Mouse (Mus musculus): ENCODE measurements around the gene Iqcb1. TPM values are rescaled to one million over a fixed set of nuclear protein-coding genes. Genes with fewer than 3 reads are reported as not detected.

Gene Iqcb1
- total RNA-seq, 1 experiment = 16.8 TPM

- no peak for DNase-seq (ENCODE audit: low read depth, low spot score)
- Histone ChIP-seq H3K4me3 (ENCODE audit: insufficient read depth in 1 of 2, low read depth in 1 of 2, low read length in 2 of 2, poor library complexity in 1 of 2, severe bottlenecking in 1 of 2) (no peak overlapping the region), H3K36me3 (ENCODE audit: control insufficient read depth, insufficient read depth, low read length, poor library complexity, severe bottlenecking) (no peaks in the 10 kb centered on the region)
Observed at GRCm38 (mm10) chr16:36851202-36851601, 23.0 kb downstream of the Iqcb1 start.

GRCm38 (mm10) chr16:36863585-36863984 is 35.4 kb downstream of the Iqcb1 start:
- no peak overlapping the region for H3K9ac ChIP-seq (ENCODE audit: insufficient read depth, low read depth, low read length, poor library complexity, severe bottlenecking)
- H3K36me3 ChIP-seq (ENCODE audit: control insufficient read depth, insufficient read depth, low read length, poor library complexity, severe bottlenecking) = peaks cover 2% of the 10 kb centered on the region
- no peaks in the 10 kb centered on the region for H3K9me3 ChIP-seq (ENCODE audit: control insufficient read depth, insufficient read depth, low read depth, low read length)
- H3K4me3 ChIP-seq (ENCODE audit: insufficient read depth in 1 of 2, low read depth in 1 of 2, low read length in 2 of 2, poor library complexity in 1 of 2, severe bottlenecking in 1 of 2) = no peak overlapping the region
- DNase-seq (ENCODE audit: low read depth, low spot score) = no peak
- in situ Hi-C loops (cut with MboI; ENCODE audit: low sequenced_read_pairs in 2 of 2, unreplicated experiment in 2 of 2) = no loop called here
- TF ChIP-seq ZC3H11A (IDR thresholded peaks at IDR 0.05; ENCODE audit: borderline replicate concordance, low read depth, low read length) (no peak), HCFC1 (IDR thresholded peaks at IDR 0.05; ENCODE audit: borderline replicate concordance, insufficient read depth, low read length) (no peak), MAFK (IDR thresholded peaks at IDR 0.05; ENCODE audit: insufficient read depth, low read depth, low read length) (no peak), ZNF384 (IDR thresholded peaks at IDR 0.05; ENCODE audit: low read depth, low read length) (no peak), CHD2 (IDR thresholded peaks at IDR 0.05; ENCODE audit: low read depth, low read length) (no peak)
- no peak overlapping the region for H3K27ac ChIP-seq (ENCODE audit: insufficient read depth, low read depth, low read length, poor library complexity, severe bottlenecking)
- peaks cover 0 to 2% of the 10 kb centered on the region in 2 experiments; a peak in 1 of 4 replicates for H3K4me1 ChIP-seq (ENCODE audit: control insufficient read depth in 2 of 2, insufficient read depth in 2 of 2, low read length in 2 of 2, poor library complexity in 1 of 2)

More at GRCm38 (mm10) chr16:36851202-36851601, 23.0 kb downstream of the Iqcb1 start:
- Histone ChIP-seq H3K9ac (ENCODE audit: insufficient read depth, low read depth, low read length, poor library complexity, severe bottlenecking) (no peak overlapping the region), H3K4me1 (ENCODE audit: control insufficient read depth in 2 of 2, insufficient read depth in 2 of 2, low read length in 2 of 2, poor library complexity in 1 of 2) (no peaks in the 10 kb centered on the region), H3K9me3 (ENCODE audit: control insufficient read depth, insufficient read depth, low read depth, low read length) (no peaks in the 10 kb centered on the region), H3K27ac (ENCODE audit: insufficient read depth, low read depth, low read length, poor library complexity, severe bottlenecking) (no peak overlapping the region)
- no peak for TF ChIP-seq HCFC1 (IDR thresholded peaks at IDR 0.05; ENCODE audit: borderline replicate concordance, insufficient read depth, low read length)
- no peak for TF ChIP-seq ZC3H11A (IDR thresholded peaks at IDR 0.05; ENCODE audit: borderline replicate concordance, low read depth, low read length)
- no peak for TF ChIP-seq CHD2 (IDR thresholded peaks at IDR 0.05; ENCODE audit: low read depth, low read length)
- no peak for TF ChIP-seq MAFK (IDR thresholded peaks at IDR 0.05; ENCODE audit: insufficient read depth, low read depth, low read length)
- TF ChIP-seq ZNF384 (IDR thresholded peaks at IDR 0.05; ENCODE audit: low read depth, low read length) = no peak; the same call in none of the 2 replicates
- in situ Hi-C loops (cut with MboI; ENCODE audit: low sequenced_read_pairs in 2 of 2, unreplicated experiment in 2 of 2) = no loop called here

GRCm38 (mm10) chr16:36869442-36869841 is 41.3 kb downstream of the Iqcb1 start:
- DNase-seq (ENCODE audit: low read depth, low spot score) = no peak
- TF ChIP-seq HCFC1 (IDR thresholded peaks at IDR 0.05; ENCODE audit: borderline replicate concordance, insufficient read depth, low read length) (no peak), MAFK (IDR thresholded peaks at IDR 0.05; ENCODE audit: insufficient read depth, low read depth, low read length) (peak; percentile 74)
- Histone ChIP-seq H3K9me3 (ENCODE audit: control insufficient read depth, insufficient read depth, low read depth, low read length) (no peaks in the 10 kb centered on the region), H3K4me3 (ENCODE audit: insufficient read depth in 1 of 2, low read depth in 1 of 2, low read length in 2 of 2, poor library complexity in 1 of 2, severe bottlenecking in 1 of 2) (no peak overlapping the region), H3K9ac (ENCODE audit: insufficient read depth, low read depth, low read length, poor library complexity, severe bottlenecking) (no peak overlapping the region), H3K4me1 (ENCODE audit: control insufficient read depth in 2 of 2, insufficient read depth in 2 of 2, low read length in 2 of 2, poor library complexity in 1 of 2) (peaks cover 0 to 3% of the 10 kb centered on the region in 2 experiments; a peak in 1 of 4 replicates), H3K27ac (ENCODE audit: insufficient read depth, low read depth, low read length, poor library complexity, severe bottlenecking) (no peak overlapping the region), H3K36me3 (ENCODE audit: control insufficient read depth, insufficient read depth, low read length, poor library complexity, severe bottlenecking) (peaks cover 2% of the 10 kb centered on the region)
- in situ Hi-C loops (cut with MboI; ENCODE audit: low sequenced_read_pairs in 2 of 2, unreplicated experiment in 2 of 2) = no loop called here

- Histone ChIP-seq H3K27ac (ENCODE audit: insufficient read depth, low read depth, low read length, poor library complexity, severe bottlenecking) (peak within 1 kb of the TSS; percentile 88), H3K4me1 (ENCODE audit: control insufficient read depth in 2 of 2, insufficient read depth in 2 of 2, low read length in 2 of 2, poor library complexity in 1 of 2) (peaks cover 0 to 1% of the 10 kb centered on the region in 2 experiments; a peak in 1 of 4 replicates), H3K9me3 (ENCODE audit: control insufficient read depth, insufficient read depth, low read depth, low read length) (no peaks in the 10 kb centered on the region), H3K9ac (ENCODE audit: insufficient read depth, low read depth, low read length, poor library complexity, severe bottlenecking) (peak within 1 kb of the TSS; percentile 99), H3K4me3 (ENCODE audit: insufficient read depth in 1 of 2, low read depth in 1 of 2, low read length in 2 of 2, poor library complexity in 1 of 2, severe bottlenecking in 1 of 2) (peak within 1 kb of the TSS; percentile 87 to 94), H3K36me3 (ENCODE audit: control insufficient read depth, insufficient read depth, low read length, poor library complexity, severe bottlenecking) (no peaks in the 10 kb centered on the region)
- peak; percentile 99 for DNase-seq (ENCODE audit: low read depth, low spot score)
- no peak for TF ChIP-seq ZC3H11A (IDR thresholded peaks at IDR 0.05; ENCODE audit: borderline replicate concordance, low read depth, low read length)
- TF ChIP-seq ZNF384 (IDR thresholded peaks at IDR 0.05; ENCODE audit: low read depth, low read length) = no peak
- TF ChIP-seq HCFC1 (IDR thresholded peaks at IDR 0.05; ENCODE audit: borderline replicate concordance, insufficient read depth, low read length) = peak; percentile 72
- peak; percentile 93 for TF ChIP-seq CHD2 (IDR thresholded peaks at IDR 0.05; ENCODE audit: low read depth, low read length)
- no peak for TF ChIP-seq MAFK (IDR thresholded peaks at IDR 0.05; ENCODE audit: insufficient read depth, low read depth, low read length)
- in situ Hi-C loops (cut with MboI; ENCODE audit: low sequenced_read_pairs in 2 of 2, unreplicated experiment in 2 of 2) = no loop called here
Observed at GRCm38 (mm10) chr16:36874583-36875275, 46.5 kb downstream of the Iqcb1 start, which contains the start of the genes Eaf2 and Golgb1. TSS of gene Eaf2 (minus strand) at chr16:36875003. TSS of gene Golgb1 (plus strand) at chr16:36875140.

Measured in ES-E14 (cell line).